Mouse (Mus musculus): ENCODE measurements around the gene Spindoc.

Spindoc gene

DNA sequence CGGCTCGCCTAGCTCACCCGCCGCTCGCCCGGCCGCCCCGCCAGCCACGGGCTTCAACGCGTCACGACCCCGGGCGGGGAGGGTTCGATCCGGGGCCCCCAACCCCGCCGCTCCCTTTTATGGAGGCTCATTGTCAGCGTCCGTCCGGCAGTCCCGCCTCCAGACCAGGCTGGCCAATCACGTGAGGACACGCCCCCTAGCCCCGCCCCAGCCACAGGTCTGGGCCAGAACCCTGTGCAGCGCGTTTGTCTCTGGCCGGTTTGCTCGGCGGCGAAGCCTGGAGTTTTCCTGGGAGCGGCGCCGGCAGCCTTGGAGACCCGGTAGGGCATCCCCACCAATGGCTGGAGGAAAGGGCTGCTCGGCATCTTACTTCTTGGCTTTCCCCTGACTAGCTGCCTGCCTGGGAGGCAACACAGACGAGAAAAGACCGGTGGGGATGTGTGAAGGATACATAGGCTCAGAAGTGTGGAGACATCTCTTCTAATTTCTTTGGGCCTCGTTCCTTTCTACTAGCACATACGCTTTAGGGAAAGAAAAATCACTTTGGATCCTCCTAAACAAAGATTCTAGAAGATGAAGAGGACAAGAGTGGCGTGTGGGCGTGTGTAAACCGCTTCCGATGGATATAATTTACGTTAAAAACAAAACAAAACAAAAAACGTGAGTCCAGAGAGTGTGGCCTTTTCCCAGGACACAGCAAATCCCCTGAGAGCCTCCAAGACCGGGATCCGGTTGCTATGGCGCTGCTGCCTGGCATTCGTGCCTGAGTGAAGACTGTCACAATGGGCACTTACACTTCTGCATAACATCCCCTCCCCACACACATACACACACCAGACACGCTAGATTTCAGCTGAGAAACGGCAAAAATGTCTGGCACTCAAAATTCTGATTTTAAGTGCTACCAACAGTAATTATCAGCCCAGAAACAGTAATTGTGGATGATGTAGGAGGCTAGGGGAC lies at the start of gene Spindoc:
Gene Spindoc (minus strand): TSS at position 92 of the 963 bp plus-strand sequence.
- CTCF ChIA-PET: interaction anchor here (0.6 kb wide), 1 partner anchor 40 kb away, joined by 3 read pairs; no protein-coding TSS in a partner anchor

- CTCF ChIA-PET: interaction anchor here (0.6 kb wide), 1 partner anchor 9 kb away, joined by 7 read pairs; no protein-coding TSS in a partner anchor
These were observed 42.6 kb upstream of the Spindoc start for GRCm38 (mm10) chr19:7425398-7425775.

DNA sequence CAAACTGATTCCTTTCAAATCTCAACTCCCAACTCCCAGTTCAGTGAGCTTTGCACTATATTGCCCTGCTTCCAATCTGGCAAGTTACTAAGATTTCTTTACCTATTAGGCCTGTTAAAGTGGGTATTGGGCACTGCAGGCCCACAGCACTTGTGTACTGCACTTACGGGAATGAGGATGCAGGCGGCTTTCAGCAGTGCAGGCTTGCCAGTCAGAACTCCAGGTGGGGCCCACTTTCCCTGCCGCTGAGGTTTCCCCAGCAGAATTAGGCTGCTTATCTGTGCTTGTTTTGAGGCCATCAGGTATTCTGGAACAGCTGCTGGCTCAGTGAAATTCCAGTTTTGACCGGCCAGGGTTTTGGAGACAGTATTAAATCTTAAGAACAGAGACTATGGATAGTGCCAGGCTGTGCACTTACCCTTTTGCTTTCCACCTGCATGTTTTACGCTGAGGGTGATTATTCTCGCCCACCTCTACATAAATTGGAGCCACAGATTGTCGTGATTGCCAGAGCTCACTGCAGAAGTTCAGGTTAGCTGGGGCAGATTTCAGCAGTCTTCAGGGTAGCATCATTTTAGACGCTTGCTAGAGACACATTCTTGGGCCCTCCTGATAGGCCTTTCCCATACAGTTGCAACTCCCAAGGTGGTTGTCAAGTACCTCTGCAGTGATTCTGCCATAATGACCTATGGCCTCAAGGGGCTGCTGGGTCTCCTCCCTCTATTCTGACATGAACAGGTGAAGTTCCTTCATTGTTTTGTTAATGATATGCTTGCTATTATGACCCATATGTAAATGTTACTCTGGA lies 42.0 kb upstream of the Spindoc start:
- CTCF ChIA-PET: interaction anchor here (0.6 kb wide), 1 partner anchor 9 kb away, joined by 7 read pairs; no protein-coding TSS in a partner anchor

- CTCF ChIA-PET: no interaction called here
These were observed 41.3 kb upstream of the Spindoc start for GRCm38 (mm10) chr19:7424131-7424530.

GRCm38 (mm10) chr19:7423656-7424030 lies 40.8 kb upstream of the Spindoc start:
- CTCF ChIA-PET: no interaction called here

DNA sequence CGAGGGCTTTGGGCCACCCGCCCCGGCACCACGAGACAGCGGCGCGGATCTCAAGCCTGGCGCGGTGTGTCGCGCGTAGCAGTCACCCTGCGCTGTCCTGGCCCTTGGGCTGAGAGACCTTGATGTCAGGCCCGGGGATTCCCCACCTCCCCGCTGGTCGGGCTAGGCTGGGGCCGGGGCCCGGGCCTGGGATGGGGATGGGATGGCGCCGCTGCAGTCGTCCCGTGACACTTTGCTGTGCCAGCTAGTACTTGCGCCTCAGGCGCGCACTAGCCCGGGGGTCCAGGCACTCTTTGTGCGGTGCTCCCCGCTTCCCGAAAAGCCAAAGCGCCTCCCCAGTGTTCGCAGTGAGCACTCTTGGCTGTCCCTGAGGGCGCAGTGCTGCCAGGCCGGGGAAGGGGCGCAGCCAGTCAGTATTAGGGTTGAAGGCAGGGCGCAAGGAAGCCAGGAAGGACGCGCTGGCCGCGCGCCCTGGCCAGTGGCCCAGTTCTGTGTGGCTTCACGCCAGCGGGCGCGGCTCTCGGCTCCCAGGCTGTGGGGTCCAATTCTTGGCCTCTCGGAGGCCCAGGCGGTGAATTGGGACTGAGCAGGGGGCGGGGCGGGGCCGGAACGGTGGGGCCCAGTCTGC lies 40.3 kb upstream of the Spindoc start:
- CTCF ChIA-PET: no interaction called here

DNA sequence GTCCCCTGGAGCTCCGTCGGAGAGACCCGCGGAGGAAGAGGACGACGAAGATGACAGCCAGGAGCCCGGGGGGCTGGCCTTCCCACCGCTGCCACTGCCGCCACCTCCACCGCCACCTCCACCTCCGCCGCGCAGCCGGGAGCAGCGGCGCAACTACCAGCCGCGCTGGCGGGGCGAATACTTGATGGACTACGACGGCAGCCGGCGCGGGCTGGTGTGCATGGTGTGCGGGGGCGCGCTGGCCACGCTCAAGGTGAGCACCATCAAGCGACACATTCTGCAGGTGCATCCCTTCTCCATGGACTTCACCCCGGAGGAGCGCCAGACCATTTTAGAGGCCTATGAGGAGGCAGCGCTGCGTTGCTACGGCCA lies 39.8 kb upstream of the Spindoc start:
- CTCF ChIA-PET: no interaction called here

- CTCF ChIA-PET: no interaction called here
These were observed 39.1 kb upstream of the Spindoc start for GRCm38 (mm10) chr19:7421602-7422591.

DNA sequence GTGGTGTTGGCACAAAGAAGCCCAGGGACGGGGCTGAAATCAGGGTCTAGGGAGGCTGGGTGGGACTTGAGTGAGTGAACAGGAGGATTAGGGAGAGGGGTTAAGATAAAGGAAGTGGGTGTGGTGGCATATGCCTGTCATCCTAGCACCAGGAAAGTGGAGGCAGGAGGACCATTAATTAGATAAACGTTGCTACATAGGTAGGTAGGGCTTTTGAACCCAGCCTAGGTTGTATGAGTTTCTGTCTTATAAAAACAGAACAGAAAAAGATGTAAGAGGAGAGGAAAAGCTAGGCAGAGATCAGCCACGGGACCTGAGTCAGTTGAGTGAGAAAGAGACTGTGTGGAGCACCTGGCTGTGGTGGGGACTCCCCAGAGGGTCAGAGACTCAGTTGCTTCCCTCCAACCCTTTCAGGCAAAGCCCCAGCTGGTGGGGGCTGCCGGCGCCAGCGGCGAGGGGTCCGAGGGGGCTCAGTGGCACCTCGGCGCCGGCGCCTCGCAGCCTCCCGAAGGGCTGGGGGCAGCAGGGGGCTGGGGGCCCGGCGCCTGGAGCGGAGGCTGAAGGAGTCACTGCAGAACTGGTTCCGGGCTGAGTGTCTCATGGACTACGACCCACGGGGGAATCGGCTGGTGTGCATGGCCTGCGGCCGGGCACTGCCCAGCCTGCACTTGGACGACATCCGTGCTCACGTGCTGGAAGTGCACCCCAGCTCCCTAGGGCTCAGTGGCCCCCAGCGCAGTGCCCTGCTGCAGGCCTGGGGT lies 38.2 kb upstream of the Spindoc start:
- CTCF ChIA-PET: no interaction called here

DNA sequence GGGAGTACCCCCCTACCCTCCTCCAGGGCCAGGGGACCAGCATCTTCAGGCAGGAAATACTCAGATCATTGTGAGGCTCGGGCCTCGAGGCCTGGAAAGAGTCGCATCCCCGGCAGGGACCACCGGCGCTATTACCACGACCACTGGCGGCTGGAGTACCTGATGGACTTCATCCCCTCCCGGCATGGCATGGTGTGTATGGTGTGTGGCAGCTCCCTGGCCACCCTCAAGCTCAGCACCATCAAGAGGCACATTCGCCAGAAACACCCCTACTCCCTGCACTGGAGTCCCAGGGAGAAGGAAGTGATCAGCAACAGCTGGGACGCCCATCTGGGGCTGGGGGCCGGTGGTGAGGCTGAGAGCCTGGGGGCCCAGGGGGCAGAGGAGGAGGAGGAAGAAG lies 37.3 kb upstream of the Spindoc start:
- CTCF ChIA-PET: interaction anchor here (0.6 to 0.7 kb wide), 3 partner anchors 16 to 370 kb away, joined by 3 to 6 read pairs (median 5); no protein-coding TSS in a partner anchor

DNA sequence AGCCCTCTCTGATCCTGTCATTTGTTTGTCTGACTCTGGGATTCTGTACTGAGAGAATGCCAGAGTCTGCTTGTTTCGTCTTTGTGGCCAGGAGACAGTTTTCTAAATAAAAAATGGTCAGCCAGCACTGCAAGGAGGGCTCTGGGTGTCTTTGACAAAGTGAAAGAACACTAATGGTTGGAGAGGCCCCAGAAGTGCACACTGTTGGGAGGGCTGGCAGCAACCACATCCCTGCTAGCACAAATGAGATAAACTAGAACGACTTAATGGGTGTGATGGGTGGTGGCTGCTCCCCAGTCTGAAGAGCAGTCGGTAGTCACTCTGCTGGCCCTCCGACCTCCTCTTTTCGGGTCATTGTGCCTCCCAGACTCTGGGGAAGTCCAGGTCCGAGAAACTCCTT lies 36.3 kb upstream of the Spindoc start:
- CTCF ChIA-PET: interaction anchor here (0.7 kb wide), 1 partner anchor 383 kb away, joined by 3 read pairs; no protein-coding TSS in a partner anchor

GRCm38 (mm10) chr19:7417911-7418849 lies 35.4 kb upstream of the Spindoc start:
- CTCF ChIA-PET: interaction anchor here (0.6 to 0.7 kb wide), 4 partner anchors 16 to 382 kb away, joined by 3 to 5 read pairs (median 4); no protein-coding TSS in a partner anchor

- CTCF ChIA-PET: interaction anchor here (0.6 to 0.8 kb wide), 3 partner anchors 21 to 182 kb away, joined by 3 to 5 read pairs (median 3); no protein-coding TSS in a partner anchor
These were observed 34.3 kb upstream of the Spindoc start, which contains the start of gene 2700081O15Rik for GRCm38 (mm10) chr19:7416834-7417735. 2700081O15Rik (plus strand) TSS chr19:7417625.

- CTCF ChIA-PET: interaction anchor here (0.7 to 1.1 kb wide), 3 partner anchors 20 to 213 kb away, joined by 3 to 9 read pairs (median 3); no protein-coding TSS in a partner anchor
These were observed 33.4 kb upstream of the Spindoc start for GRCm38 (mm10) chr19:7415916-7416833.

DNA sequence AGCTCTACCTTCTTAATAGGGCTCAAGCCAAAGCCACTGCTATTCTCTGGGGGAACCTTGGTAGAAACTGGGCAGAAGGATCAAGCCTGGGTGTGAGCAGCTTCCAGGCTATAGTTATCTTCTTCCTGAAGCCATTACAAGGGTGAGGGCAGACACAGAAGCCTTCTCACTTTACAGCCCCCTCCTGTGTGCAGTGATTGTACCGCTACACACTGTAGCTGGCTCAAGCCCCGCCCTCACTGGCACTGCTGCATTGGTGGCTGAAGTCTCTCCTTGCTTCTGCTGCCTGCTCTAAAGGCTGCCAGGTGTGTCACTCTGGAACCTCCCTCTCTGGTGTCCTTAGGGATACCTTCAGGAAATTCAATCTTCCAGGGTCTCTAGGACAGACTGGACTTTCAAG lies 29.6 kb upstream of the Spindoc start:
- CTCF ChIA-PET: no interaction called here

DNA sequence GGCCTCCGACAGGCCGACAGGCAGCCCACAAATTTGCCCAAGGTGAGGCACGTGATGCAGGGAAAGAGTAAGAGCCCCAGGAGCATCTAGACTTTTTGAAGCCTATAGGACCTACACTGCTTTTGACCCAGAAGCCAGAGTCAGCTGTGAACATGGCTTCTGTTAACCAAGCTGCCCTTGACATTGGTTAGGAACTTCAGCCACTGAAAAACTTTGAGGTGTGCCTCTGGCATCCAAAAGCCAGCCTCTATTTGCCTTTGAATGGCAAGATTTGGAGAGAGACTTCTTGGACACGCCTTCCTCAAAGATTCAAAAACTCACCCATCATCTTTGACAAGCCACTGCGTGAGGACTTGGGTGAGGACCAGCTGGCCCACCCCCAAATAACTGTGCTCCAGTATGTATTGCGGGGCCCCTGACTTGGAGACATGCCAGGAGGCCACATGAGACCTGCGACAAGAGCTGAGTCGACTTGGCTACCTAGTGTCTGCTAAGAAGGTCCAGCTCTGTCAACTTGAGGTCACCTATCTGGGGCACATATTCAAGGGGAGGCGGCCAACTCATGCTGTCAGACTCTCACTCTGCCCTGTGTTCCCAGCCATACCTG lies 21.9 kb upstream of the Spindoc start:
- CTCF ChIA-PET: no interaction called here

Data from spleen, embryonic (tissue).